Mouse (Mus musculus): ENCODE results near the gene Pak3. TPM values are rescaled to one million over a fixed set of nuclear protein-coding genes. Genes with fewer than 3 reads are reported as not detected.

Gene Pak3
- polyA plus RNA-seq, 1 experiment from 2014 or later: 6.3 TPM

Small RNA genes within 50 kb of the gene (microRNA-seq; reads per million reads assigned to microRNA genes)
- gene Gm47298: not detected

Other genes starting within 250 kb of the Pak3 start
- 15.5 and 15.9 TPM in 2 replicates for gene Chrdl1, start 124.3 kb upstream of the Pak3 start, polyA plus RNA-seq (2015; fragmentation: Nextera tagmentation; extraction: Ambion mirVana)

Data from stomach, embryonic 16.5 days (tissue).